Mouse (Mus musculus): ENCODE data around the gene Il2rb.

Il2rb gene

GRCm38 (mm10) chr15:78520112-78520715 is 25.1 kb upstream of the Il2rb start:
- peak; percentile 37 to 42 for DNase-seq

GRCm38 (mm10) chr15:78518221-78518620 is 23.1 kb upstream of the Il2rb start:
- no peak for DNase-seq

- DNase-seq: no peak
These were observed 20.7 kb upstream of the Il2rb start for GRCm38 (mm10) chr15:78515759-78516158.

- DNase-seq: peak; percentile 87 to 89
These were observed 19.5 kb upstream of the Il2rb start for GRCm38 (mm10) chr15:78514393-78515146.

- no peak for DNase-seq
These were observed 17.9 kb upstream of the Il2rb start for GRCm38 (mm10) chr15:78513019-78513418.

GRCm38 (mm10) chr15:78511951-78512350 is 16.9 kb upstream of the Il2rb start:
- no peak for DNase-seq

- DNase-seq: no peak
These were observed 15.7 kb upstream of the Il2rb start for GRCm38 (mm10) chr15:78510736-78511135.

- DNase-seq: no peak
These were observed 15.1 kb upstream of the Il2rb start for GRCm38 (mm10) chr15:78510121-78510576.

- no peak for DNase-seq
These were observed 14.3 kb upstream of the Il2rb start for GRCm38 (mm10) chr15:78509297-78509899.

GRCm38 (mm10) chr15:78508443-78508842 is 13.4 kb upstream of the Il2rb start:
- no peak for DNase-seq

GRCm38 (mm10) chr15:78505541-78505940 is 10.5 kb upstream of the Il2rb start:
- no peak for DNase-seq

GRCm38 (mm10) chr15:78504816-78505215 is 9.7 kb upstream of the Il2rb start:
- no peak for DNase-seq

- DNase-seq: no peak
These were observed 8.9 kb upstream of the Il2rb start for GRCm38 (mm10) chr15:78504013-78504412.

GRCm38 (mm10) chr15:78502437-78503132 is 7.5 kb upstream of the Il2rb start:
- no peak for DNase-seq

- no peak for DNase-seq
These were observed 1.6 kb downstream of the Il2rb start for GRCm38 (mm10) chr15:78493401-78494010.

GRCm38 (mm10) chr15:78491301-78491700 is 3.8 kb downstream of the Il2rb start:
- peak; percentile 47 to 56 for DNase-seq

GRCm38 (mm10) chr15:78489906-78490305 is 5.2 kb downstream of the Il2rb start:
- DNase-seq: no peak

GRCm38 (mm10) chr15:78489248-78489647 is 5.8 kb downstream of the Il2rb start:
- peak; percentile 63 to 66 for DNase-seq

- peak in 1 of 2 experiments; percentile 59 for DNase-seq
These were observed 8.0 kb downstream of the Il2rb start for GRCm38 (mm10) chr15:78487066-78487465.

- DNase-seq: peak; percentile 34 to 40
These were observed 8.5 kb downstream of the Il2rb start for GRCm38 (mm10) chr15:78486564-78486963.

- DNase-seq: peak; percentile 81
These were observed 11.8 kb downstream of the Il2rb start for GRCm38 (mm10) chr15:78483311-78483710.

GRCm38 (mm10) chr15:78482518-78482917 is 12.6 kb downstream of the Il2rb start:
- DNase-seq: no peak
